Mouse (Mus musculus) bone marrow macrophage, adult 2 months (primary cell): ENCODE data around the gene Armc9.

Source experiments
- CTCF ChIP-seq: IDR thresholded peaks from 2 replicates; pipeline ENCODE4 v1.5.1; 2012; ENCODE audit warnings: low read depth, mild to moderate bottlenecking, low read length, moderate library complexity
- POLR2A ChIP-seq: IDR thresholded peaks from 2 replicates; pipeline ENCODE4 v1.6.1; 2012; ENCODE audit warnings: mild to moderate bottlenecking, low read depth, low read length, borderline replicate concordance

DNA sequence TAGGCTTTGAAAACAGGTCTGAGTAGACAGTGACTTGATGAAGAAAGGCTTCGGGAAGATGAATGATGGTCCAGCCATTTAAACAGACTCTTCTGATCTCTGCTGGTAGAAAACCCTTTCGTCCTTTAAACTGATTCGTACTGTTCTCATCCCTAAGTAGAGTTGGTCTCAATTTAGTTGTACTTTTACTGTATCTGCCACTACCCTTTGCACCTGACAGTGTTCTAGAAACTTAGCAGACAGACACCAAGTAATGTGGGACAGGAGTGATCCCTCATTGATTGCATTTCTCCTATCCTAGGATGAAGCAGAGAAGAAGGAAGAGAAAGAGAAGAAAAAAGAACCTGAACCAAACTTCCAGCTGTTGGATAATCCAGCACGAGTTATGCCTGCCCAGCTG is 21.2 kb upstream of the Armc9 start, which contains the start of gene Gm21972:
- TF ChIP-seq POLR2A: no peak
- TF ChIP-seq CTCF: no peak
